Mouse (Mus musculus): Measurements from ENCODE around the gene Pstpip1. TPM values are rescaled to one million over a fixed set of nuclear protein-coding genes. Genes with fewer than 3 reads are reported as not detected.

Pstpip1 gene
- polyA plus RNA-seq, 1 experiment from 2014 or later = 3.4 TPM

DNA sequence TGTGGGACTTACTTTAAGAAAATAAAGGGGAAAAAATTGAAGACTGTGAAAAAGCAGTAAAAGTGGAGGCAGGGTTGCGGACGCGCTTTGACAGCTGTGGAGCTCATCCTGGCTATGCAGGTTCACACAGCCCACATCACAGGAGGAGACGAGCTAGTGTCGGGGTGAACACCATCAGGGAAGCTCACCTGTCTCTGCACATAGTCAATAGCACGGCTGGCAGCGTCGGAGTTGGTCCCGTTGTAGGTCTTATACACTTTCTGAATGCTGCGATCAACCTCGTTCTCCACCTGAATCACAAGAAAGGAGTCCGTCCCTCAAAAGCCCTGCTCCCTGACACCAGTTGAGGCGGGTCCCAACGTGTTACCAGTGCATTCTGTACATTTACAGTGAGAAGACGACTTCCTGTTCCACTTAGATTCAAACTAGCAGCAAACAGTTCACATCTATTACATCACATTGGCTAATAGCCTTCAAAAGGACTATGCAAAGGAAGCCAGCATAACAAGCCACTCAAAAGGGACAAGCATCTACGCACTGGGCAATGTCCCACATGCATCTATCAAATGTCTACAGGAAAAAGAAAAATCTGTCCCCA, 56.7 kb downstream of the Pstpip1 start:
- Histone ChIP-seq H3K27ac (replicated peaks; ENCODE audit: low read depth, low read length) (no peak overlapping the region), H3K27me3 (replicated peaks; ENCODE audit: control insufficient read depth, insufficient read depth, low read length) (no peaks in the 10 kb centered on the region), H3K9me3 (ENCODE audit: control insufficient read depth, low read length) (no peaks in the 10 kb centered on the region), H3K4me3 (ENCODE audit: low read depth, low read length) (no peak overlapping the region), H3K9ac (ENCODE audit: low read depth, low read length) (no peak overlapping the region), H3K4me1 (ENCODE audit: control insufficient read depth, insufficient read depth, low read length) (no peaks in the 10 kb centered on the region; the same call in 1 of the 2 replicates), H3K36me3 (ENCODE audit: control insufficient read depth, insufficient read depth, low read length) (peaks cover 67% of the 10 kb centered on the region), H3K4me2 (ENCODE audit: low read depth, low read length) (no peak overlapping the region)
- ATAC-seq (ENCODE audit: low read depth) (no peak), DNase-seq (ENCODE audit: low spot score) (no peak)
- WGBS = 86% methylated on average over 16 of the region's 16 CpGs

- Histone ChIP-seq H3K9me3 (ENCODE audit: control insufficient read depth, low read length) (no peaks in the 10 kb centered on the region), H3K36me3 (ENCODE audit: control insufficient read depth, insufficient read depth, low read length) (peaks cover 16% of the 10 kb centered on the region), H3K9ac (ENCODE audit: low read depth, low read length) (no peak overlapping the region; the same call in 1 of the 2 replicates), H3K4me2 (ENCODE audit: low read depth, low read length) (peak overlapping the region; percentile 15; the same call in 1 of the 2 replicates), H3K4me3 (ENCODE audit: low read depth, low read length) (no peak overlapping the region), H3K27ac (replicated peaks; ENCODE audit: low read depth, low read length) (peak overlapping the region; percentile 63), H3K27me3 (replicated peaks; ENCODE audit: control insufficient read depth, insufficient read depth, low read length) (no peaks in the 10 kb centered on the region), H3K4me1 (ENCODE audit: control insufficient read depth, insufficient read depth, low read length) (peaks cover 21% of the 10 kb centered on the region)
- 50% methylated on average over 7 of the region's 7 CpGs for whole genome bisulfite sequencing
- peak; percentile 76 for DNase-seq (ENCODE audit: low spot score)
- ATAC-seq (ENCODE audit: low read depth) = 0 out of 2 replicates have a peak, but pooled peaks have one; percentile 50
Measured at GRCm38 (mm10) chr9:56151745-56152481, 62.2 kb downstream of the Pstpip1 start.

DNA sequence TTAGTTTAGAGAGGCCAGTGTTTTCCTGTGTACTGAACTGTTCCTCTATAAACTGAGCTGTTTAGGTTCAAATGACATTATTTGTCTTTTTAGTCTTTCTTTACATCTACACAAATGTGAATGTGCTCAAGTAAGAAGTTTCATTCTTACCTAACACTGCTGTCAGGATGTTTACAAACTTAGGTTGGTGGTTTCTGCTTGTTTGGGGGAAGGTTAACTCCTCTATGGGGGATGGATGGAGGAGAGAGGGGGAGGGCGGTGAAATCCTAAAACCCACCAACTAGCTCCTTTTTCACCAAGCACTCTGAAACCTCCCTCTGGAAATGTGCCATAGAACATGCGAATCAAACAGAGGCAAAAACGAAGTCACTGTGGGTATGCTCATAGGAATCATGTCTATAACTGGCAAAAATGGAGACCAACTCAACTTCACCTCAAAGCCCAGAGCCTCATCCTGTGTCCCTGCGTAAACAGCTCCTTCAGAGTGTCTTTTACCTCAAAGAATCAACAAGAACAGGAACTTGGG, 62.8 kb downstream of the Pstpip1 start:
- WGBS = 63% methylated on average over 4 of the region's 4 CpGs
- peaks cover 10% of the 10 kb centered on the region; the same call in 1 of the 2 replicates for H3K36me3 ChIP-seq (ENCODE audit: control insufficient read depth, insufficient read depth, low read length)
- 0 out of 2 replicates have a peak overlapping the region, but pooled peaks have one; percentile 35 for H3K9ac ChIP-seq (ENCODE audit: low read depth, low read length)
- H3K27me3 ChIP-seq (replicated peaks; ENCODE audit: control insufficient read depth, insufficient read depth, low read length) = no peaks in the 10 kb centered on the region
- H3K4me3 ChIP-seq (ENCODE audit: low read depth, low read length) = no peak overlapping the region
- H3K4me2 ChIP-seq (ENCODE audit: low read depth, low read length) = peak overlapping the region; percentile 15
- DNase-seq (ENCODE audit: low spot score) (peak; percentile 20), ATAC-seq (ENCODE audit: low read depth) (no peak)
- H3K9me3 ChIP-seq (ENCODE audit: control insufficient read depth, low read length) = no peaks in the 10 kb centered on the region
- H3K27ac ChIP-seq (replicated peaks; ENCODE audit: low read depth, low read length) = peak overlapping the region; percentile 63
- peaks cover 21% of the 10 kb centered on the region for H3K4me1 ChIP-seq (ENCODE audit: control insufficient read depth, insufficient read depth, low read length)

- no peaks in the 10 kb centered on the region for H3K9me3 ChIP-seq (ENCODE audit: control insufficient read depth, low read length)
- H3K4me3 ChIP-seq (ENCODE audit: low read depth, low read length) = no peak overlapping the region
- no peak overlapping the region for H3K4me2 ChIP-seq (ENCODE audit: low read depth, low read length)
- WGBS = 94% methylated on average over 5 of the region's 5 CpGs
- no peak for ATAC-seq (ENCODE audit: low read depth)
- H3K9ac ChIP-seq (ENCODE audit: low read depth, low read length) = no peak overlapping the region
- H3K4me1 ChIP-seq (ENCODE audit: control insufficient read depth, insufficient read depth, low read length) = peaks cover 34% of the 10 kb centered on the region
- no peak overlapping the region for H3K27ac ChIP-seq (replicated peaks; ENCODE audit: low read depth, low read length)
- H3K36me3 ChIP-seq (ENCODE audit: control insufficient read depth, insufficient read depth, low read length) = peaks cover 6% of the 10 kb centered on the region; the same call in 1 of the 2 replicates
- DNase-seq (ENCODE audit: low spot score) = no peak
- no peaks in the 10 kb centered on the region for H3K27me3 ChIP-seq (replicated peaks; ENCODE audit: control insufficient read depth, insufficient read depth, low read length)
Measured at GRCm38 (mm10) chr9:56154572-56154971, 64.8 kb downstream of the Pstpip1 start.

- no peaks in the 10 kb centered on the region for H3K9me3 ChIP-seq (ENCODE audit: control insufficient read depth, low read length)
- no peaks in the 10 kb centered on the region for H3K27me3 ChIP-seq (replicated peaks; ENCODE audit: control insufficient read depth, insufficient read depth, low read length)
- no peak for ATAC-seq (ENCODE audit: low read depth)
- no peak overlapping the region for H3K4me3 ChIP-seq (ENCODE audit: low read depth, low read length)
- H3K4me1 ChIP-seq (ENCODE audit: control insufficient read depth, insufficient read depth, low read length) = peaks cover 19% of the 10 kb centered on the region
- 62% methylated on average over 2 of the region's 2 CpGs for WGBS
- no peak overlapping the region for H3K27ac ChIP-seq (replicated peaks; ENCODE audit: low read depth, low read length)
- H3K9ac ChIP-seq (ENCODE audit: low read depth, low read length) = no peak overlapping the region
- no peaks in the 10 kb centered on the region for H3K36me3 ChIP-seq (ENCODE audit: control insufficient read depth, insufficient read depth, low read length)
- no peak for DNase-seq (ENCODE audit: low spot score)
- H3K4me2 ChIP-seq (ENCODE audit: low read depth, low read length) = no peak overlapping the region
Measured at GRCm38 (mm10) chr9:56158077-56158476, 68.3 kb downstream of the Pstpip1 start.

GRCm38 (mm10) chr9:56159456-56159855, 69.7 kb downstream of the Pstpip1 start:
- DNase-seq (ENCODE audit: low spot score) = no peak
- Histone ChIP-seq H3K9ac (ENCODE audit: low read depth, low read length) (peak overlapping the region; percentile 99), H3K27me3 (replicated peaks; ENCODE audit: control insufficient read depth, insufficient read depth, low read length) (no peaks in the 10 kb centered on the region), H3K4me3 (ENCODE audit: low read depth, low read length) (peak overlapping the region; percentile 80), H3K4me2 (ENCODE audit: low read depth, low read length) (peak overlapping the region; percentile 88), H3K36me3 (ENCODE audit: control insufficient read depth, insufficient read depth, low read length) (no peaks in the 10 kb centered on the region), H3K4me1 (ENCODE audit: control insufficient read depth, insufficient read depth, low read length) (peaks cover 14% of the 10 kb centered on the region), H3K9me3 (ENCODE audit: control insufficient read depth, low read length) (no peaks in the 10 kb centered on the region), H3K27ac (replicated peaks; ENCODE audit: low read depth, low read length) (no peak overlapping the region)
- ATAC-seq (ENCODE audit: low read depth) = no peak
- WGBS = 5% methylated on average over 2 of the region's 2 CpGs

DNA sequence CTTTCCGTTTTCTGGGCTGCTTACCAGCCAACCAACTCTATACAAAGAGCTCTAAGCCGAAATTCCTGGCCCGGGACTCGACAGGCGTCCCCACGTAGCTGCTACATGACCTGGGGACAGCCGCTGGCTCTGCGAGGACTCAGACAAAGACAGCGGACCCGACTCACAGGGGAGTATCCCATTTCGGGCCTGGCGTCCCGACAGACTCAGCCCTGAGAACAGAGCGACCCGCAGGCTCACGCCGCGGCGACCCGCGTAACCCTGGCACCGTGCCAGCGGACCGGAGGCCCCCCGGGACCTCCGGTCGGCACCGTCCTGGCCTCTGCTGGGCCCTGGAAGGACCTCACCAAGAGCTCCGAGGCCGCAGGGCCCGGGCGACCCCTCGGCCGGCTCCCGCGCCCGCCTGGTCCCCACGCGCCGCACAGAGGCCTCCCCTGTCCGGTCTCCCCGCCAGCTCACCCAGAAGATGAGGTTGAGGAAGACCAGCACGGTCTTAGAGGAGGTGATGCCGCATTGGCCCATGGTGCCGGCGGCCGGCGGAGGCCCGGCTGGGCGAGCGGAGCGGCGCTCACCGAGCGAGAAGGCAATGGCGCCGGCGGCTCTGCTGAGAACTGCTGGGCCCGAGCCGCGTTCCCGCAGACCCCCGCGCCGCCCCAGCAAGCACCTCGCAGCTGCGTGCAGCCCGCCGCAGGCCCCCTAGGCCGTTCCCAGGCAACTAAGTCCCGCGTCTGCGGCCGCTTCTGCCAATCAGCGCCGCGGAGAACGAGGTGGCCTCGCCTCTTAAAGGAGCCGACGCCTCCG, 70.8 kb downstream of the Pstpip1 start:
- ATAC-seq (ENCODE audit: low read depth) = peak; percentile 98
- peak overlapping the region; percentile 88 for H3K4me2 ChIP-seq (ENCODE audit: low read depth, low read length)
- H3K27me3 ChIP-seq (replicated peaks; ENCODE audit: control insufficient read depth, insufficient read depth, low read length) = no peaks in the 10 kb centered on the region
- DNase-seq (ENCODE audit: low spot score) = peak; percentile 97
- H3K4me3 ChIP-seq (ENCODE audit: low read depth, low read length) = peak overlapping the region; percentile 80
- H3K36me3 ChIP-seq (ENCODE audit: control insufficient read depth, insufficient read depth, low read length) = no peaks in the 10 kb centered on the region
- H3K9me3 ChIP-seq (ENCODE audit: control insufficient read depth, low read length) = no peaks in the 10 kb centered on the region
- H3K4me1 ChIP-seq (ENCODE audit: control insufficient read depth, insufficient read depth, low read length) = peaks cover 16% of the 10 kb centered on the region
- WGBS = under 1% methylated on average over 20 of the region's 82 CpGs
- H3K27ac ChIP-seq (replicated peaks; ENCODE audit: low read depth, low read length) = peak overlapping the region; percentile 94
- H3K9ac ChIP-seq (ENCODE audit: low read depth, low read length) = peak overlapping the region; percentile 99

GRCm38 (mm10) chr9:56165377-56165776, 75.6 kb downstream of the Pstpip1 start, which contains the start of gene Tspan3:
Tspan3 (minus strand) TSS chr9:56165477.
- no peak within 1 kb of the TSS for H3K4me2 ChIP-seq (ENCODE audit: low read depth, low read length)
- H3K27ac ChIP-seq (replicated peaks; ENCODE audit: low read depth, low read length) = peak within 1 kb of the TSS; percentile 8
- no peaks in the 10 kb centered on the region for H3K36me3 ChIP-seq (ENCODE audit: control insufficient read depth, insufficient read depth, low read length)
- H3K27me3 ChIP-seq (replicated peaks; ENCODE audit: control insufficient read depth, insufficient read depth, low read length) = no peaks in the 10 kb centered on the region
- H3K9me3 ChIP-seq (ENCODE audit: control insufficient read depth, low read length) = 0 out of 2 replicates have a peak, but pooled peaks cover 3% of the 10 kb centered on the region
- no peak within 1 kb of the TSS for H3K4me3 ChIP-seq (ENCODE audit: low read depth, low read length)
- ATAC-seq (ENCODE audit: low read depth) (no peak), DNase-seq (ENCODE audit: low spot score) (no peak)
- WGBS = 92% methylated on average over 6 of the region's 6 CpGs
- peaks cover 14% of the 10 kb centered on the region for H3K4me1 ChIP-seq (ENCODE audit: control insufficient read depth, insufficient read depth, low read length)
- H3K9ac ChIP-seq (ENCODE audit: low read depth, low read length) = no peak within 1 kb of the TSS

Measured in embryonic facial prominence, embryonic 14.5 days (tissue).